Mouse (Mus musculus): ENCODE data around the gene Ldlrad2.
A peak's percentile ranks its signal among the peaks of the same experiment; 100 is the strongest.

The Ldlrad2 gene

DNA sequence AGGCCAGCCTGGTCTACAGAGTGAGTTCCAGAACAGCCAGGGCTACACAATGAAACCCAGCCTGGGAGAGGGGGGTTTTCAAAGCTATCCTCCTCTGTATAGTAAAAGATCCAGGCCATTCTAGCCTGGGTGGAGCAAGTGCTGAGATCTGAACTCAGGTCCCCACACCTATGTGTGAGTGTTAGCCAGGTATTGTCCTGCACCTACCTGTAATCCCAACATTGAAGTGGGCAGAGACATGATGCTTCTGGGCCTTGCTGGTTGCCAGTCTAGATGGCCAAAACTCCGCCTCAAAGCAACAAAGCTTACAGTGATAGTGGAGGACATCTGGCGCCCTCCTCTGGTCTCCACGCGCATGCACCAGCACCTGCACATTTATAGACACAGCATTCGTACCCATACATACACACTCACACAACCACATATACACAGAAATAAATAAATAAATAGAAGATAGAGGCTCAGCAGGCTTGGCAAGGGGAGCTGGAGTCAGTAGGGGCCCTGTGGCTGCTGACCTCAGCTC is 28.3 kb downstream of the Ldlrad2 start:
- DNase-seq, result peak; percentile 47

GRCm38 (mm10) chr4:137545568-137545967 is 28.8 kb downstream of the Ldlrad2 start:
- no peak for DNase-seq

DNA sequence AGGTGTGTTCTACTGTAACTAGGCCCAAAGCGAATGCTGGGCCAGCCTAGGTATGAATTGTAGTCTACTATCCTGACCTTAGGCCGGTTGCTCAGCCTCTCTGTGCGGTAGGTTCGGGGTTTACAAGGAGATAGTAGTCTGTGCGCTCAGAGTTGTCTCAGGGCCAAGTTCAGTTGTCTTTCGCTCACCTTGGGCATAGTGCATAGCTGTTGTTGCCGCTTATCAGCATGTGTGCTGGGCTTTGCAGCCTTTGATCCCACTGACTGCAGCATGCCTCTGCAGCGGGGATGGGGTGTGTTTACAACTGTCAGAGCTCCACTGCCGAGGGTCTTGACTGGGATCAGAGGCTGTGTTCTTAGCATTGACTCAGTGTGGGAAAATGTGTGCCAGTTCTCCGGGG is 31.4 kb downstream of the Ldlrad2 start:
- no peak for DNase-seq

GRCm38 (mm10) chr4:137540356-137540755 is 34.0 kb downstream of the Ldlrad2 start:
- no peak for DNase-seq

DNA sequence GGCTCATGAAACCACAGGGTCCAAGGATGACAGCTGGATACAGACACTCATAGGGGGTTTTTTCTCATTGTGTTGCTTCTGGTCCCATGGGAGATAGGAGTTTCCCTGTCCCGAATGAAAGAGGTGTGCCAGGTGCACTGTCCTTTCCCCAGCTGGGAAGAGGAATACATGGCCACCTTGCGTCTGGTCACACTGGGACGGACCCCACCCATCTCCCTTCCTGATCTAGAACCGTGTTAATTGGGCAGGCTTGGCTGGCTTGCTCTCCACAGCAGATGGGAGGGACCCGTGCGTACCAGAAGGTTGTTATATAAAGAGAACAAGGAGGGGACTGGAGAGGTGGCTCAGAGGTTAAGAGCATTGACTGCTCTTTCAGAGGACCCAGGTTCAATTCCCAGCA is 46.5 kb downstream of the Ldlrad2 start:
- DNase-seq, result no peak

GRCm38 (mm10) chr4:137527368-137527767 is 47.0 kb downstream of the Ldlrad2 start:
- no peak for DNase-seq

GRCm38 (mm10) chr4:137525426-137525825 is 48.9 kb downstream of the Ldlrad2 start:
- no peak for DNase-seq

All from liver (tissue).